Mouse (Mus musculus) forebrain, embryonic 14.5 days (tissue): ENCODE data around the gene Plin1. TPM values are rescaled to one million over a fixed set of nuclear protein-coding genes. Genes with fewer than 3 reads are reported as not detected.

Source experiments
- ATAC-seq: fragments of 200-750 bp; cut with Nextera tagmentation; 2 replicates; pipeline ENCODE4 v1.8.0; 2017; ENCODE audit warnings: mild to moderate bottlenecking, moderate library complexity
- DNase-seq: peaks from one replicate; pipeline ENCODE4 v3.0.0-alpha.2; 2015; ENCODE audit warnings: low spot score
- H3K27ac ChIP-seq: fragments of 300-500 bp; sonication (generic); 2 replicates; pipeline ENCODE4 v1.5.1; 2014; ENCODE audit warnings: low read depth, mild to moderate bottlenecking, control low read depth, low read length, moderate library complexity
- H3K27me3 ChIP-seq: fragments of 300-500 bp; sonication (generic); replicated peaks from 2 replicates; pipeline ENCODE4 v1.6.1; 2014; ENCODE audit warnings: low read length, control low read depth, mixed read lengths; ENCODE audit not compliant: control insufficient read depth, insufficient read depth
- H3K36me3 ChIP-seq: fragments of 300-500 bp; sonication (generic); 2 replicates; pipeline ENCODE4 v1.6.1; 2014; ENCODE audit warnings: low read length, control low read depth; ENCODE audit not compliant: control insufficient read depth, insufficient read depth
- H3K4me1 ChIP-seq: fragments of 300-500 bp; sonication (generic); 2 replicates; pipeline ENCODE4 v1.6.1; 2014; ENCODE audit warnings: antibody characterized with exemption, low read length, control low read depth; ENCODE audit not compliant: control insufficient read depth, insufficient read depth
- H3K4me2 ChIP-seq: fragments of 300-500 bp; sonication (generic); 2 replicates; pipeline ENCODE4 v1.6.1; 2014; ENCODE audit warnings: mild to moderate bottlenecking, control low read depth, low read length
- H3K4me3 ChIP-seq: fragments of 300-500 bp; sonication (generic); 2 replicates; pipeline ENCODE4 v1.5.1; 2014; ENCODE audit warnings: low read depth, low read length, control low read depth
- H3K9ac ChIP-seq: fragments of 300-500 bp; sonication (generic); 2 replicates; pipeline ENCODE4 v1.6.1; 2014; ENCODE audit warnings: mild to moderate bottlenecking, low read length, control low read depth, moderate library complexity
- H3K9me3 ChIP-seq: fragments of 300-500 bp; sonication (generic); replicated peaks from 2 replicates; pipeline ENCODE4 v1.6.1; 2016; ENCODE audit warnings: low read length, control low read depth, mixed read lengths; ENCODE audit not compliant: control insufficient read depth
- WGBS: fragments of 180-500 bp; shearing (Covaris S2); extraction: QIAGEN DNeasy Blood & Tissue Kit; methylation state at CpG from one replicate; pipeline ENCODE4 v1.1.7; 2014; 5-methylcytosine and 5-hydroxymethylcytosine counted together
- polyA plus RNA-seq: library from polyadenylated mRNA; unstranded; fragments of >200 nt; fragmentation: Nextera tagmentation; extraction: Ambion mirVana; gene quantifications from 2 replicates; pipeline ENCODE4 v1.2.1, GENCODE M21; 2014

Plin1 gene
- polyA plus RNA-seq, 1 experiment from 2014 or later, result not detected

- peaks cover 11% of the 10 kb centered on the region; the same call in 1 of the 2 replicates for H3K27me3 ChIP-seq
- ATAC-seq (peak; percentile 54; the same call in 1 of the 2 replicates), DNase-seq (peak; percentile 67)
- 17% methylated on average over 2 of the region's 2 CpGs for WGBS
- H3K27ac ChIP-seq, result no peak overlapping the region
- H3K4me3 ChIP-seq, result no peak overlapping the region
- H3K36me3 ChIP-seq, result no peaks in the 10 kb centered on the region
- no peak overlapping the region for H3K4me2 ChIP-seq
- no peaks in the 10 kb centered on the region for H3K4me1 ChIP-seq
- H3K9me3 ChIP-seq, result no peaks in the 10 kb centered on the region
- no peak overlapping the region for H3K9ac ChIP-seq
These were observed 5.6 kb downstream of the Plin1 start for GRCm38 (mm10) chr7:79727091-79727490.

GRCm38 (mm10) chr7:79721386-79721977 lies 11.2 kb downstream of the Plin1 start:
- peak overlapping the region; percentile 78 for H3K4me2 ChIP-seq
- H3K9ac ChIP-seq, result peak overlapping the region; percentile 68
- H3K36me3 ChIP-seq, result no peaks in the 10 kb centered on the region
- no peaks in the 10 kb centered on the region for H3K9me3 ChIP-seq
- no peaks in the 10 kb centered on the region for H3K4me1 ChIP-seq
- peak overlapping the region; percentile 49 for H3K4me3 ChIP-seq
- peak; percentile 58 for DNase-seq
- H3K27ac ChIP-seq, result no peak overlapping the region
- ATAC-seq, result peak; percentile 86
- H3K27me3 ChIP-seq, result peaks cover 22% of the 10 kb centered on the region; the same call in 1 of the 2 replicates
- under 1% methylated on average over 48 of the region's 48 CpGs for WGBS

GRCm38 (mm10) chr7:79715187-79715981 lies 17.3 kb downstream of the Plin1 start, which contains the start of gene Kif7:
Kif7 (minus strand) TSS chr7:79715720.
- ATAC-seq, result peak; percentile 94
- no peaks in the 10 kb centered on the region for H3K9me3 ChIP-seq
- H3K4me3 ChIP-seq, result peak within 1 kb of the TSS; percentile 59
- peaks cover 5% of the 10 kb centered on the region; the same call in 1 of the 2 replicates for H3K27me3 ChIP-seq
- peak within 1 kb of the TSS; percentile 70 for H3K9ac ChIP-seq
- H3K27ac ChIP-seq, result no peak within 1 kb of the TSS
- DNase-seq, result peak; percentile 86
- H3K36me3 ChIP-seq, result no peaks in the 10 kb centered on the region
- peak within 1 kb of the TSS; percentile 85 for H3K4me2 ChIP-seq
- H3K4me1 ChIP-seq, result peaks cover 6% of the 10 kb centered on the region; the same call in 1 of the 2 replicates
- WGBS, result under 1% methylated on average over 46 of the region's 55 CpGs

- Histone ChIP-seq H3K27ac (no peak overlapping the region), H3K4me3 (peak overlapping the region; percentile 39), H3K4me1 (peaks cover 8% of the 10 kb centered on the region; the same call in 1 of the 2 replicates), H3K36me3 (peaks cover 6% of the 10 kb centered on the region), H3K9me3 (no peaks in the 10 kb centered on the region), H3K9ac (peak overlapping the region; percentile 71), H3K27me3 (no peaks in the 10 kb centered on the region), H3K4me2 (peak overlapping the region; percentile 68)
- ATAC-seq (no peak), DNase-seq (no peak)
- WGBS, result 28% methylated on average over 17 of the region's 17 CpGs
These were observed 21.9 kb downstream of the Plin1 start for GRCm38 (mm10) chr7:79710831-79711230.

GRCm38 (mm10) chr7:79710130-79710607 lies 22.5 kb downstream of the Plin1 start:
- Histone ChIP-seq H3K4me2 (peak overlapping the region; percentile 68), H3K4me1 (peaks cover 8% of the 10 kb centered on the region; the same call in 1 of the 2 replicates), H3K9ac (peak overlapping the region; percentile 71), H3K4me3 (peak overlapping the region; percentile 39), H3K27ac (no peak overlapping the region), H3K9me3 (no peaks in the 10 kb centered on the region), H3K27me3 (no peaks in the 10 kb centered on the region), H3K36me3 (peaks cover 6% of the 10 kb centered on the region)
- ATAC-seq (peak; percentile 92), DNase-seq (peak; percentile 85)
- WGBS, result under 1% methylated on average over 50 of the region's 55 CpGs

GRCm38 (mm10) chr7:79705210-79705609 lies 27.5 kb downstream of the Plin1 start:
- Histone ChIP-seq H3K27ac (no peak overlapping the region), H3K4me3 (no peak overlapping the region), H3K9ac (no peak overlapping the region), H3K4me2 (no peak overlapping the region), H3K9me3 (no peaks in the 10 kb centered on the region), H3K27me3 (no peaks in the 10 kb centered on the region), H3K4me1 (no peaks in the 10 kb centered on the region), H3K36me3 (peaks cover 39% of the 10 kb centered on the region)
- 91% methylated on average over 5 of the region's 5 CpGs for WGBS
- ATAC-seq (no peak), DNase-seq (no peak)

- H3K27me3 ChIP-seq, result no peaks in the 10 kb centered on the region
- H3K9me3 ChIP-seq, result no peaks in the 10 kb centered on the region
- no peaks in the 10 kb centered on the region for H3K4me1 ChIP-seq
- H3K4me3 ChIP-seq, result no peak overlapping the region
- no peak for ATAC-seq
- DNase-seq, result no peak
- H3K27ac ChIP-seq, result no peak overlapping the region
- H3K36me3 ChIP-seq, result peaks cover 59% of the 10 kb centered on the region
- H3K4me2 ChIP-seq, result no peak overlapping the region
- 81% methylated on average over 16 of the region's 16 CpGs for WGBS
- H3K9ac ChIP-seq, result no peak overlapping the region
These were observed 29.9 kb downstream of the Plin1 start for GRCm38 (mm10) chr7:79702755-79703154.

- Histone ChIP-seq H3K4me2 (no peak overlapping the region), H3K27me3 (no peaks in the 10 kb centered on the region), H3K4me3 (no peak overlapping the region), H3K9ac (no peak overlapping the region), H3K9me3 (no peaks in the 10 kb centered on the region), H3K4me1 (no peaks in the 10 kb centered on the region), H3K27ac (no peak overlapping the region), H3K36me3 (peaks cover 90% of the 10 kb centered on the region)
- DNase-seq (no peak), ATAC-seq (no peak)
- 87% methylated on average over 8 of the region's 8 CpGs for WGBS
These were observed 36.2 kb downstream of the Plin1 start for GRCm38 (mm10) chr7:79696495-79696894.
